Mouse (Mus musculus) embryonic facial prominence, embryonic 12.5 days (tissue): ENCODE data around the gene Bcdin3d. TPM values are rescaled to one million over a fixed set of nuclear protein-coding genes. Genes with fewer than 3 reads are reported as not detected.

Experiments used
- ATAC-seq: fragments of 200-750 bp; cut with Nextera tagmentation; 2 replicates; pipeline ENCODE4 v1.8.0; 2017; ENCODE audit not compliant: insufficient number of reproducible peaks, insufficient read depth, low FRiP score, low TSS enrichment
- H3K27ac ChIP-seq: fragments of 300-500 bp; sonication (generic); 2 replicates; pipeline ENCODE4 v1.5.1; 2016; ENCODE audit warnings: mild to moderate bottlenecking
- H3K27me3 ChIP-seq: fragments of 300-500 bp; sonication (generic); 2 replicates; pipeline ENCODE4 v1.6.1; 2016; ENCODE audit warnings: mild to moderate bottlenecking, moderate library complexity
- H3K36me3 ChIP-seq: fragments of 300-500 bp; sonication (generic); 2 replicates; pipeline ENCODE4 v1.6.1; 2016; ENCODE audit warnings: mild to moderate bottlenecking
- H3K4me1 ChIP-seq: fragments of 300-500 bp; sonication (generic); 2 replicates; pipeline ENCODE4 v1.6.1; 2016
- H3K4me2 ChIP-seq: fragments of 300-500 bp; sonication (generic); replicated peaks from 2 replicates; pipeline ENCODE4 v1.6.1; 2016; ENCODE audit warnings: mild to moderate bottlenecking, moderate library complexity
- H3K4me3 ChIP-seq: fragments of 300-500 bp; sonication (generic); 2 replicates; pipeline ENCODE4 v1.5.1; 2016; ENCODE audit warnings: mild to moderate bottlenecking
- H3K9ac ChIP-seq: fragments of 300-500 bp; sonication (generic); 2 replicates; pipeline ENCODE4 v1.6.1; 2016; ENCODE audit warnings: mild to moderate bottlenecking, moderate library complexity
- H3K9me3 ChIP-seq: fragments of 300-500 bp; sonication (generic); 2 replicates; pipeline ENCODE4 v1.6.1; 2016; ENCODE audit warnings: mild to moderate bottlenecking, moderate library complexity
- WGBS: fragments of 180-500 bp; shearing (Covaris S2); methylation state at CpG from one replicate; pipeline ENCODE4 v1.1.7; 2016; 5-methylcytosine and 5-hydroxymethylcytosine counted together
- polyA plus RNA-seq: library from polyadenylated mRNA; unstranded; fragments of >200 nt; fragmentation: Nextera tagmentation; extraction: Ambion mirVana; gene quantifications from 2 replicates; pipeline ENCODE4 v1.2.1, GENCODE M21; 2016

The Bcdin3d gene
- polyA plus RNA-seq, 1 experiment from 2014 or later, result 14.6 TPM

- Histone ChIP-seq H3K4me1 (peaks cover 42% of the 10 kb centered on the region), H3K4me2 (peak overlapping the region; percentile 13; the same call in 1 of the 2 replicates), H3K36me3 (no peaks in the 10 kb centered on the region), H3K4me3 (no peak overlapping the region), H3K27me3 (0 out of 2 replicates have a peak, but pooled peaks cover 2% of the 10 kb centered on the region), H3K9me3 (no peaks in the 10 kb centered on the region), H3K27ac (peak overlapping the region; percentile 65), H3K9ac (no peak overlapping the region; the same call in 1 of the 2 replicates)
- ATAC-seq, result no peak
- 49% methylated on average over 20 of the region's 20 CpGs for WGBS
Observed at GRCm38 (mm10) chr15:99501292-99502260, 27.0 kb upstream of the Bcdin3d start.

- WGBS, result 59% methylated on average over 5 of the region's 5 CpGs
- no peak overlapping the region for H3K4me3 ChIP-seq
- no peak overlapping the region for H3K27ac ChIP-seq
- H3K9ac ChIP-seq, result no peak overlapping the region
- 0 out of 2 replicates have a peak, but pooled peaks cover 2% of the 10 kb centered on the region for H3K27me3 ChIP-seq
- no peak overlapping the region for H3K4me2 ChIP-seq
- no peak for ATAC-seq
- H3K4me1 ChIP-seq, result peaks cover 34% of the 10 kb centered on the region
- no peaks in the 10 kb centered on the region for H3K9me3 ChIP-seq
- H3K36me3 ChIP-seq, result no peaks in the 10 kb centered on the region
Observed at GRCm38 (mm10) chr15:99500320-99500719, 25.8 kb upstream of the Bcdin3d start.

- Histone ChIP-seq H3K9ac (no peak overlapping the region), H3K27me3 (0 out of 2 replicates have a peak, but pooled peaks cover 2% of the 10 kb centered on the region), H3K36me3 (no peaks in the 10 kb centered on the region), H3K4me1 (peaks cover 32% of the 10 kb centered on the region), H3K9me3 (no peaks in the 10 kb centered on the region), H3K4me3 (no peak overlapping the region), H3K4me2 (no peak overlapping the region), H3K27ac (no peak overlapping the region)
- ATAC-seq, result no peak
- WGBS, result 58% methylated on average over 6 of the region's 6 CpGs
Observed at GRCm38 (mm10) chr15:99499726-99500125, 25.2 kb upstream of the Bcdin3d start.

DNA sequence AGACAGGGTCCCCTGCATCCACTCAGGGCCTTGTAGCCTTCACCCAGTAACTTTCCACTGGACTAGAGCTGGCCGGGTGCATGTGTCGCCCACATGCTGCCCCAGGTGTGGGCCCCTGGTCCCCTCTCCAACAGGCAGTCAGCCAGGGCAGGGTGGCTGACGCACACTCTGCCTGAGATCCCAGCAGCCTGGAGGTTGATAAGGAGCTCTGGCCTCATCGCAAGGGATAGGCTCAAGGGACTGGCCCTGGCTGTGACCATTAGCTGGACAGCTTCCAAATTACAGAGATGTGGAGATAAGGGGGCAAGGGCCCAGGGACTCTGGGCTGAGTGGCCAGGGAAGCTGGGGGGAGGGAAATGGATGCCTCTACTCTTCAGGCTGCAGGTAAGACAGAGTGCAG is 24.3 kb upstream of the Bcdin3d start:
- Histone ChIP-seq H3K4me2 (no peak overlapping the region), H3K4me3 (no peak overlapping the region), H3K9me3 (no peaks in the 10 kb centered on the region), H3K27ac (no peak overlapping the region), H3K36me3 (no peaks in the 10 kb centered on the region), H3K9ac (no peak overlapping the region), H3K4me1 (peaks cover 26% of the 10 kb centered on the region), H3K27me3 (0 out of 2 replicates have a peak, but pooled peaks cover 2% of the 10 kb centered on the region)
- no peak for ATAC-seq
- WGBS, result 66% methylated on average over 4 of the region's 4 CpGs

DNA sequence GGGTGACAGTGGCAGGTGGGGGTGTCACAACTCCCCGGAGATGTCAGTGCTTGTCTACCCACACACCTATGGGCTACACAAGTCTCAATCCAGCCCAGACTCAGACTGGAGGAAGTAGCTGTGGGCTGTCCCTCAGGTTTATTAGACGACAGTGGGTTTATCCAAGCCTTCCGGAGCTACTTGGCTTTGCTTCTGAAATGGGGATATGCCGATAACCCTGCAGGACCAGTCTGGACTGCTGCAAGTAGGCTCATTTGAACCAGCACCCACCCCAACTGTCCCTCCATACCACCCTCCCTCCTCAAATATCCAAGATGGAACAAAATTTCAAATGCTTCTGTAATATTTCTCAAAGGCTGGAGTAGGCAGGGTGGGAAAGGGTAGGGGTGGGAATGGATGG is 23.8 kb upstream of the Bcdin3d start:
- Histone ChIP-seq H3K27me3 (0 out of 2 replicates have a peak, but pooled peaks cover 2% of the 10 kb centered on the region), H3K9ac (no peak overlapping the region), H3K4me3 (no peak overlapping the region), H3K4me1 (peaks cover 24% of the 10 kb centered on the region), H3K4me2 (no peak overlapping the region), H3K9me3 (no peaks in the 10 kb centered on the region), H3K36me3 (no peaks in the 10 kb centered on the region), H3K27ac (no peak overlapping the region)
- WGBS, result 86% methylated on average over 4 of the region's 4 CpGs
- no peak for ATAC-seq

- peaks cover 22% of the 10 kb centered on the region for H3K4me1 ChIP-seq
- H3K36me3 ChIP-seq, result no peaks in the 10 kb centered on the region
- no peak overlapping the region for H3K4me2 ChIP-seq
- no peaks in the 10 kb centered on the region for H3K9me3 ChIP-seq
- 49% methylated on average over 12 of the region's 12 CpGs for WGBS
- no peak overlapping the region for H3K27ac ChIP-seq
- no peak overlapping the region for H3K4me3 ChIP-seq
- no peak for ATAC-seq
- 0 out of 2 replicates have a peak, but pooled peaks cover 2% of the 10 kb centered on the region for H3K27me3 ChIP-seq
- H3K9ac ChIP-seq, result no peak overlapping the region
Observed at GRCm38 (mm10) chr15:99497527-99498242, 23.2 kb upstream of the Bcdin3d start.

- Histone ChIP-seq H3K9ac (no peak overlapping the region), H3K4me3 (no peak overlapping the region), H3K36me3 (no peaks in the 10 kb centered on the region), H3K27ac (no peak overlapping the region), H3K4me2 (no peak overlapping the region), H3K4me1 (peaks cover 16% of the 10 kb centered on the region), H3K9me3 (no peaks in the 10 kb centered on the region), H3K27me3 (0 out of 2 replicates have a peak, but pooled peaks cover 2% of the 10 kb centered on the region)
- WGBS, result 12% methylated on average over 4 of the region's 4 CpGs
- ATAC-seq, result no peak
Observed at GRCm38 (mm10) chr15:99497061-99497460, 22.5 kb upstream of the Bcdin3d start.

GRCm38 (mm10) chr15:99484745-99485144 is 10.2 kb upstream of the Bcdin3d start:
- WGBS, result 71% methylated on average over 6 of the region's 6 CpGs
- Histone ChIP-seq H3K27ac (no peak overlapping the region), H3K27me3 (no peaks in the 10 kb centered on the region), H3K9ac (no peak overlapping the region), H3K4me3 (no peak overlapping the region), H3K9me3 (no peaks in the 10 kb centered on the region), H3K36me3 (no peaks in the 10 kb centered on the region), H3K4me2 (no peak overlapping the region), H3K4me1 (no peaks in the 10 kb centered on the region)
- ATAC-seq, result no peak

DNA sequence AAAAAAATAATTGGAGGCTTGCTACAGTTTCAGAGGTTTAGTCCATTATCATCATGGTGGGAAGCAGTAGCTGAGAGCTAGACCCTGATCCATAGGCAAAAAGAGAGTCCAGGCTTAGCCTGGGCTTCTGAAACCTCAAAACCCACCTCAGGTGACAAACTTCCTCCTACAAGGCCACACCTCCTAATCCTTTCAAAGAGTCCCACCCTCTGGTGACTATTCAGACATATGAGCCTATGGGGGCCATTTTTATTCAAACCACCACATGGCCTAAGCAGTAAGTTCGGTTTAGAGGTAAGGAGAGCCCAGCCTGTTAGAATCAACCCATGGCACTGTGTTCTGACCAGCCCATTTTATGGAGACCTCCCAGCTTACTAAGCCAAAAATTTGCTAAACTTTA is 1.3 kb upstream of the Bcdin3d start:
- H3K27ac ChIP-seq, result no peak overlapping the region
- no peaks in the 10 kb centered on the region for H3K27me3 ChIP-seq
- H3K4me2 ChIP-seq, result no peak overlapping the region
- H3K9me3 ChIP-seq, result no peaks in the 10 kb centered on the region
- H3K4me3 ChIP-seq, result no peak overlapping the region
- H3K4me1 ChIP-seq, result peaks cover 13% of the 10 kb centered on the region; the same call in 1 of the 2 replicates
- 0 out of 2 replicates have a peak, but pooled peaks cover 1% of the 10 kb centered on the region for H3K36me3 ChIP-seq
- 88% methylated on average over 1 of the region's 1 CpGs for WGBS
- H3K9ac ChIP-seq, result no peak overlapping the region
- ATAC-seq, result no peak

- H3K9ac ChIP-seq, result peak overlapping the region; percentile 72
- WGBS, result 6% methylated on average over 38 of the region's 38 CpGs
- H3K9me3 ChIP-seq, result no peaks in the 10 kb centered on the region
- peak overlapping the region; percentile 63 for H3K4me3 ChIP-seq
- H3K4me2 ChIP-seq, result peak overlapping the region; percentile 60
- ATAC-seq, result peak; percentile 57
- peaks cover 17% of the 10 kb centered on the region for H3K36me3 ChIP-seq
- H3K27ac ChIP-seq, result peak overlapping the region; percentile 93
- H3K4me1 ChIP-seq, result peaks cover 14% of the 10 kb centered on the region; the same call in 1 of the 2 replicates
- no peaks in the 10 kb centered on the region for H3K27me3 ChIP-seq
Observed at GRCm38 (mm10) chr15:99473801-99474575, 542 bp downstream of the Bcdin3d start.

DNA sequence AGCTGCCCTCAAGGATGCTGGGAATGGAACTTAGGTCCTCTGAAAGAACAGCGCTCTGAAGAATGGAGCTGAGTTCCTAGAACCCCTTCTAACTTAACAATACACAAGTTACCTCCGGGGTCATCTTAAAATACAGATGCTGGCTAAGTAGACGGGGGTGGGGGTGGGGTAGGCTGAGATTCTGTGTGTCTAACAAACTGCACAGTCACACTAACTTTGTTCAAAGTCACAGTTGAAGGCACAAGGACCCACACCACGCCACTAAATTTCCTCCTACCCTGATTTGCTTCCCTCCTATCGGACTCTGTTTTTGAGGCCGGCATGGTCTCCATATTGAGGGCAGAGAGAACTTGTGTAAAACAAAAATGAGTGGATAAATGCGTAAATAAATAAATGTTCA is 1.6 kb downstream of the Bcdin3d start:
- ATAC-seq, result no peak
- H3K27ac ChIP-seq, result no peak overlapping the region
- no peak overlapping the region for H3K4me2 ChIP-seq
- WGBS, result 89% methylated on average over 7 of the region's 7 CpGs
- no peak overlapping the region for H3K9ac ChIP-seq
- H3K9me3 ChIP-seq, result no peaks in the 10 kb centered on the region
- peaks cover 18% of the 10 kb centered on the region for H3K36me3 ChIP-seq
- H3K4me3 ChIP-seq, result no peak overlapping the region
- H3K27me3 ChIP-seq, result no peaks in the 10 kb centered on the region
- peaks cover 14% of the 10 kb centered on the region; the same call in 1 of the 2 replicates for H3K4me1 ChIP-seq
